Mouse (Mus musculus) layer of hippocampus, postnatal 25 days (tissue): Measurements from ENCODE around the gene Erg. TPM values are rescaled to one million over a fixed set of nuclear protein-coding genes. Genes with fewer than 3 reads are reported as not detected.

Experiments used
- DNase-seq, 2 experiments: peaks; one replicate each; pipeline ENCODE4 v3.0.0; 2022; ENCODE audit warnings: mixed read lengths in 2 of 2, low spot score in 1 of 2; ENCODE audit errors: extremely low spot score in 1 of 2
- total RNA-seq, 2 experiments: library from RNA; stranded (reverse); gene quantifications; 2 replicates each; pipeline ENCODE4 v1.2.3; 2021

Erg gene
- total RNA-seq = 1 to 10 TPM; 4.4 to 5.0 TPM

DNA sequence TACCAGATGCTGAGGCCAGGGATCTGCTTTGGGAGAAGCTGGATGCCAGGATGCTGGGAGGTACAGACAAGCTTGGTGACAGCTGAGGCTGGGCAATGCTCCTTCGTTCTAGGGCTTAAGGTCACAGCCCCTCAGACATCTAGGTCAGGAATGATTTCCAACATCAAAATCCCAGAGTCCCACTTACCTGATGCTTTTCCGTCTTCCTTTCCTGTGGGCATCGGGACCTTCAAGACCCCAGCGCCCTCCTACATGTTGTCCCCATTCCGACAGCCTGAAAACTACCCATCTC is at the start of gene Erg:
TSS of gene Erg (minus strand) at position 283 of the 292 bp plus-strand sequence.
- no peak for DNase-seq

GRCm38 (mm10) chr16:95631816-95632215 is 45.4 kb upstream of the Erg start:
- no peak for DNase-seq

GRCm38 (mm10) chr16:95623876-95624770 is 37.7 kb upstream of the Erg start:
- no peak for DNase-seq

DNA sequence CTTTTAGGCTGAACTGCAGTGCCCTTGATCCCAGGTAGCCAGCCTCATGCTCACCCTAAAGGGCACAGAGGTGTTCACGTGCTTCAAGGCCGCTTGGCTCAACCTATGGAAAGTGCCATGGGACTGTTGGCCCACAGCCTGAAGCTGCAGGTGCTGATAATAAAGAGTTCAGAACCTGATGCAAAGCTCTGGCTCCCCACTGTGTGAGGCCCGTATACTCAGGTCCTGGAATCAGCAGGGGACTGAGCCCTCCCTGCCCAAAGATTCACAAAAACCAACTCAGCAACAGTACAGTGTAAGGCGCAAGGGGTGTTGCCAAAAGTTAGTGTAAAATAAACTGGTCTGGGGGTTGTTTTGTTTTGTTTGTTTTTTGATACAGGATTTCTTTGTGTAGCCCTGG is 36.7 kb upstream of the Erg start:
- DNase-seq = no peak

DNA sequence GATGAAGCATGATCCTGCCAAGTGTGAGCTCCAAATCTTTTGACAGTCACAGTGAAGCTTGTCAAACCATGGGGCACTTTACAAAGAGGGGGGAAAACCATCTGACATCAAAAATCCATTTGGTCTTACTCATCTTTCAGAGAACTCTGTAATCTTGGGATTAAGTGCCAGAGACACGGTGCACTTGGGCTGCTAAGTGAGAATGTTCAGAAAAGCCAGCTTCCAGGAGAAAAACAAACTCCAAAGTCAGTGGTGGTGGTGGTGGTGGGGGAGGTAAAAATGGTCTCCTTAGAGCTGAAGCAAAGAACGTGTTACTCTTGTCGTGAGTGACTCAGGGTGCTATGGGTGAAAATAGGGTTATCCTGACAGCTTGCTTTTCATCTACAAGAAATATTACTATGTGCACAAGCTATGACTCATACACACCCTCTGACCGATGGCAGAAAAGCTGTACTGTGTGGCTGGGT is 33.5 kb upstream of the Erg start:
- DNase-seq = no peak

- DNase-seq = no peak
Observed at GRCm38 (mm10) chr16:95618206-95618605, 31.8 kb upstream of the Erg start.

DNA sequence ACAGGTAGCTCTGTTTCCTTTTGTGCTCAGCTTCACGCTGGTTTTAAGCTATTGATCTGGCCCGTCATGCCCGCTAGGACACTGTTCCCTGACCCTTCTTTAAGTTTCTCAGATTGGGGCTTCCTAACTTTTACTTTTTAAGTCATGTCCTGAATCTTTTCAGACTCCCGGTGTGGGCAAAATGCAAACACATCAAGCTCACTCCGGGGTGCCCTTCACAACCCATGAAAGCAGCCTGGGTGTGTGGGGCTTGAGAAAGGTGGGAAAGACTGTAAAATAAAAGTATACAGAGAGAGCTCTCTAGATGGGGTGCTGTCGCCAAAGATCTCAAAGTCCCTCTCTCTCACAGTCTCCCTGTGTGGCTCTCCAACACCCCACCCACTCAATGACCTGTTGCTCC is 31.3 kb upstream of the Erg start:
- no peak for DNase-seq

DNA sequence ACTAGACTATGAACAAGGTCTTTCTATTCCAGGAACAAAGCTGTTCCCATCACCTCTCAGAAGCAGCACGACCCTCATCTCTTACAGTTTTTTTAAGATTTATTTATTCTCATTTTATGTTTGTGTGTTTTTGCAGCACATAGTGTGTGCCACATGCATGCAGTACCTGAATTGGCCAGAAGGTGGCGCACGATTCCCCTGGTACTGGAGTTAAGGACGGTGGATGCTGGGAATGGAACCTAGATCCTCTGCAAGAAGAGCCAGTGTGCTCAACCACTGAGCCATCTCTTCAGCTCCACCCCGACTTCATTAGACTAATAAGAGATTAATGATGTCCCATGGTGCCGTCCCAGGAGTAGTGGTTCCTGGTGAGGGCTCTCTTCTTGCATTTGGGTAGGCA is 29.2 kb upstream of the Erg start:
- peak in 1 of 2 experiments; percentile 43 for DNase-seq

GRCm38 (mm10) chr16:95614482-95614881 is 28.1 kb upstream of the Erg start:
- no peak for DNase-seq

DNA sequence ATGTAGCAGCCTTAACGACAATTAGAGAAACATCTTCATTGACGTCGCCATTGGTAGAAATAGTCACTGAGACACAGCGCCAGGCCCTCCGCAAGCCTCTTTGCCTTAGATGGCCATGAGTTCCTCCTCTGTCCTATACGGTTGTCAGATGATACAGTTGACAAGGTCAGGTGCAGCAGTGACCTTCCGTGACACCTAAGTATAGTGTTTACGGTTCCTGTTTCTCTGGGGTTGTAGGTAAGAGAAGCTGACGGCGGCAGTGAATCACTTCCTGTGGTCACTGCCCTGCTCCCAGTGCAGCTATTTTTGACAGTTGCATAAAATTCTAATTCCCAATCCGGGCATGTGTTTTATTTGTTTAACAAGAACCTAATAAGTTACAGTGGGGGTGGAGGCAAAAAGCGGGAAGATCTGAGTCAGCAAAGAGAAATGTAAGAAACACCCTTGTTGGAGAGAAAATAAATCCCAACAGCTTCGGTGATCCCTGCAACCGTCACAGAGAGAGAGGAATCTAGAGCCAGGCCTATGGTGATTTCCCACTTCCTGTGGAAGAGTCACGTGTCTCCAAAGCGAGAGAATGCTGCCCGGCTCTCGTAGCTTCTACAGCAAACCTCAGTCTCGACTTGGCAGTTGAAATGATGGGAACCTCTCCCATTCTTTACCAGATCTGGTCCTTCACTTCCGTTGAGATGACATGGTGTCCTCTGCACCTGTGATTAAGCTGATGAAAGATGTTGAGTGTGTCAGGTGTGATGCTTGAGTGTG is 25.8 kb upstream of the Erg start:
- DNase-seq = no peak

- no peak for DNase-seq
Observed at GRCm38 (mm10) chr16:95608624-95609023, 22.2 kb upstream of the Erg start.

GRCm38 (mm10) chr16:95605304-95605703 is 18.9 kb upstream of the Erg start:
- peak; percentile 78 to 95 for DNase-seq

GRCm38 (mm10) chr16:95602504-95602903 is 16.1 kb upstream of the Erg start:
- DNase-seq = no peak

- DNase-seq = no peak
Observed at GRCm38 (mm10) chr16:95601807-95602206, 15.4 kb upstream of the Erg start.

DNA sequence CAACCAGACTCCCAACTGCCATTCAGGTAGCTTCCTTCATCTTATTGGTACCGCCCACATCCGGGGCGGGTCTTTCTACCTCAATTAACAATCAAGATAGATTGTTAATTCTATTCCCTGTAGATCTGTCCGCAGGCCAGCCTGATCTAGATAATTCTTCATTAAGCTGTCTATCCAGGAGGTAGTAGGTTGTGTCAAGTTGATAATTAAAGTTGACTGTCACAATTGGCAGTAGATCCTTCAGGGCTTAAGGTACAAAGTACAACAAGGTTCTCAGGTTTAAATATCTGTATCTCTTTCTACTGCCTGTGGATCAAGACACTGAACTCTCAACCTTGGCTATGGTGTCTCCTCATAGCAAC is 14.8 kb upstream of the Erg start:
- no peak for DNase-seq

GRCm38 (mm10) chr16:95600572-95601218 is 14.3 kb upstream of the Erg start:
- no peak for DNase-seq

- no peak for DNase-seq
Observed at GRCm38 (mm10) chr16:95598930-95599329, 12.5 kb upstream of the Erg start.

GRCm38 (mm10) chr16:95597578-95597951 is 11.2 kb upstream of the Erg start:
- no peak for DNase-seq

GRCm38 (mm10) chr16:95596884-95597577 is 10.6 kb upstream of the Erg start:
- no peak for DNase-seq

DNA sequence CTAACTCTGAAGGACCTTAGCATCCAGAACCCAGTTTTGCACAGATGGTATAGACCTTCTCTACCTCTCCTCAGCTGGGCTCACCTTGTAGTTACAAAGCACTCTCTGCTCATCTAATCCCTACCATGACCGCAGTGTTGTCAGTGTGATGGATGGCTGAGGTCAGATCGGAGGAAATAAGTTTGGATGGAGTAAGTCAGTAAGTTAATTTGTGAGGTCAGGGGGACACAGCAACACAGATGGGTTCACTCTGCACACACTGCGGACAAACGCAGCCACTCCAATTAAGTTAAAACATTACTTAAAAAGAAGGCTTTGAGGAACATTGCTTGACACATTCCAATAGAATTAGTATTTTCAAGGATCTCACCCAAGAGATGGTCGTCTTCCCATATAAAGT is 2.5 kb upstream of the Erg start:
- no peak for DNase-seq

DNA sequence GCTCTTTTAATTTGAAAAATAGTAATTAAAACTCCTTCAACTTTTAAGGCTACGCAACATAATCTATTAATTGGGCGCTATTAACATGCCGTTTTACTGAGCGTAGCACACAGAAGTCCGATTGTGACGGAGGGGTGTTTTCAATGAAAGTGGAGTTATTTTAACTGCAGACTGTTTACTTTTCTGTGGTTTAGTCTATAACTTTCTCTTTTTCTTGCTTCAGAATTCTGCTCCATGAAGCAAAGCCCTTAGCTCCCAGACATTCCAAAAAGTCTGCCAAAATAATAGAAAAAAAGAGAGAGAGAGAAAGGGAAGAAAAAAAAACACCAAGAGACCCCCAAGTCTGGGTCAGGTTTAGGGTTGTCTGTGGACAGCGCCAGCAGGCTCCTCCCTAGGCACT is 333 bp upstream of the Erg start:
- DNase-seq = no peak
